Mouse (Mus musculus): ENCODE data around the gene Gm42417. TPM values are rescaled to one million over a fixed set of nuclear protein-coding genes. Genes with fewer than 3 reads are reported as not detected.

Gm42417 gene
- polyA plus RNA-seq, 1 experiment from 2014 or later: not detected

DNA sequence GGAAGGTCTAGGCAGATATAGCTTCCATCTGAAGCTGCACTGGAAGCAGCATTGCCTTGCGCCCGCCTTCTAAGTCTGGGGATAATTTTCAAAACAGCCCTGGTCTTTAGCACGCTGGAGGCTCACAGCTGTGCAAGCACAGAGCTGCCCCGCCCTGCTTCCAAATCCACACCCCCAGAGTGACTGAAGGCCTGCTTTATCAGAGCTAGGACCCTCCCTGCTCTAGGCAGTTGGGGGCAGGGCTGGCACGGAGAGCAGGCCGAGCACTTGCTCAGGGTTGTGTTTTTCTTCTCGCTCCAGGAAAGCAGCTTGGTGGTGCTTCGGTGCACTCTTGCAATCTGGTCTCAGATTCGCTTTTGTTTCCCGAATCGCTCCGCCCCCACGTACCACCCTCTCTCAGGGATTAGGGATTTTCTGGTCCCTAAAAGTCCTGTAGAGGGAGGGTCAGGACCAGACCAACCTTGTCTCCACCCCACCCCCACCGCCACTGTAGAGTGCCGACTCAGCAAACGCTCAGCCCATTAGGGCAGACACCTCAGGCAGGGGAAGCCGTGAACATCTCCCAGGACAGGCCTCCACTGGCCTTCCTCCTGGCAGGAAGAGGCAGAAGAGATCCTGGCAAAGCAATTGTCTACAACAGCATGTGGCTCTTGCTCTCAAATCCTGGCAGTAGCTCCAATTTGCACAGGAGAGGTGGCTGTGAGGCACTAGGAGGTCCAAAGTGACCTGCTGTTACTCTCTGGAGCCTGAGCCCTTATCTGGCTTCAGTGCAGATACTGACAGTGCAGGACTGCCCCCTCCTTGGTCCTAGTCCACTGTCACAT is 41.4 kb upstream of the Gm42417 start:
- peaks cover 18% of the 10 kb centered on the region for H3K4me1 ChIP-seq (ENCODE audit: insufficient read depth)
- DNase-seq (peak; percentile 44), ATAC-seq (peak; percentile 78)
- H3K9ac ChIP-seq (replicated peaks): peak overlapping the region; percentile 41; the same call in 1 of the 2 replicates
- peak overlapping the region; percentile 57; the same call in 1 of the 2 replicates for H3K27ac ChIP-seq (ENCODE audit: low read depth)
- no peaks in the 10 kb centered on the region for H3K9me3 ChIP-seq (ENCODE audit: low read length)
- H3K4me3 ChIP-seq (ENCODE audit: low read depth, low read length): peak overlapping the region; percentile 26; the same call in 1 of the 2 replicates
- 8% methylated on average over 17 of the region's 17 CpGs for WGBS (ENCODE audit: insufficient replicate concordance)
- TF ChIP-seq CTCF (IDR thresholded peaks at IDR 0.05; ENCODE audit: low read depth): no peak
- no peak for TF ChIP-seq EP300 (IDR thresholded peaks at IDR 0.05; ENCODE audit: low read depth)
- peak overlapping the region; percentile 65 for H3K4me2 ChIP-seq (ENCODE audit: low read depth, low read length)
- H3K27me3 ChIP-seq (ENCODE audit: insufficient read depth, low read length): 0 out of 2 replicates have a peak, but pooled peaks cover 2% of the 10 kb centered on the region
- no peaks in the 10 kb centered on the region for H3K36me3 ChIP-seq (replicated peaks; ENCODE audit: insufficient read depth, low read length)

DNA sequence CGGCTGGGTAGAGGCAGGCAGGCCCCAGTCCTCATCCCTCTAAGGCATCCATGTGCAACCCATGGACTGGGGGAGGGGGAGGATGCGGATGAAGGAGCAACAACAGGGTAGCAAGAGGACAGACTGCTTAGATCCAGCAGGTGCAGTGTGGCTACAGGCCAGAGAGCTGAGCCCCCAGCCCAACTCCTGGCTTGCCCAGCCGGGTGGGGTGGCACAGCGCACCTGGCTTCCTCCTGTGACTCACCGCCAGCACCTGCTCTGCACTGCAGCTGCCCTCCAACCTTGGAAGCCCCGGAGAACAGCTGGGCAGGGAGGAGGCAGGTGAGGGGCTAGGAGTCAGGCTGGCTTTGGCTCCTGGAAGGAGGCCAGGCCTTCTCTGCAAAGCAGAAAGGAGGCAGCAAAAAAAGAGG is 40.8 kb upstream of the Gm42417 start:
- no peaks in the 10 kb centered on the region for H3K36me3 ChIP-seq (replicated peaks; ENCODE audit: insufficient read depth, low read length)
- no peak for TF ChIP-seq EP300 (IDR thresholded peaks at IDR 0.05; ENCODE audit: low read depth)
- TF ChIP-seq CTCF (IDR thresholded peaks at IDR 0.05; ENCODE audit: low read depth): no peak
- 57% methylated on average over 6 of the region's 6 CpGs for WGBS (ENCODE audit: insufficient replicate concordance)
- no peak overlapping the region for H3K4me3 ChIP-seq (ENCODE audit: low read depth, low read length)
- H3K27ac ChIP-seq (ENCODE audit: low read depth): 0 out of 2 replicates have a peak overlapping the region, but pooled peaks have one; percentile 57
- 0 out of 2 replicates have a peak, but pooled peaks cover 2% of the 10 kb centered on the region for H3K27me3 ChIP-seq (ENCODE audit: insufficient read depth, low read length)
- ATAC-seq (no peak; the same call in 1 of the 2 replicates), DNase-seq (no peak)
- peak overlapping the region; percentile 65 for H3K4me2 ChIP-seq (ENCODE audit: low read depth, low read length)
- no peak overlapping the region; the same call in 1 of the 2 replicates for H3K9ac ChIP-seq (replicated peaks)
- H3K4me1 ChIP-seq (ENCODE audit: insufficient read depth): peaks cover 22% of the 10 kb centered on the region
- no peaks in the 10 kb centered on the region for H3K9me3 ChIP-seq (ENCODE audit: low read length)

DNA sequence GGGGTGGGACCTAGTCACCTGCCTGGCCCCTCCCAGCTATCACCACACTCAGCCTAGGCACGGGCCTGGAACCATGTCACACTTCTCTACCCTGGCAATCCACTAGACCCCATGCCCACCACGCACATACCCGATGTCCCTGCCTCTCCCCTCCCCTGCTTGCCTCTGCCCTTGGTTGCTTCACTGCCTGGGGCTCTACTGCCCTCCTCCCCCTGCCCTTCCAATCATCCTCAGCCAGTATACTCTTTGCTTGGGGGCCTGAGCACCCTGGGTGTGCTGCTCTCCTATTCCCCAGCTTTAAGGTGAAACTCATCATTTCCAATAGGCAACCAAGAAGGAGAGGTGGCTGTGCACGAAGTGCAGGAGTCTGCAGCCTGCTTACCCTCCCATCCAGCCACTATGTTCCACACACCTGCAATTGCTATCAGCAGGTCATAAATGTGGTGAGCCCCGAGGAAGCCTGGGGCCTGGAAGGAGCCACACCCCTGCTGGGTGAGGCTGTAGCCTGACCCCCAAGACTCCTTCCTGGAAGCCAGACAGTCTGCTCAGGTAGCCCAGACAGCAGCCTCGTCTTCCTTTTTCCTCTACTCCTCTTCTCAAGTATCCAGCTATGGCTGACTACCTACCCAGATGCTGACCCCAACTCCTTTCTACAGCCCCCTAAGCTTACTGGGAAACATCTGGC is 37.9 kb upstream of the Gm42417 start:
- Histone ChIP-seq H3K27me3 (ENCODE audit: insufficient read depth, low read length) (0 out of 2 replicates have a peak, but pooled peaks cover 2% of the 10 kb centered on the region), H3K4me3 (ENCODE audit: low read depth, low read length) (no peak overlapping the region), H3K9me3 (ENCODE audit: low read length) (no peaks in the 10 kb centered on the region), H3K4me1 (ENCODE audit: insufficient read depth) (peaks cover 22% of the 10 kb centered on the region), H3K9ac (replicated peaks) (no peak overlapping the region), H3K4me2 (ENCODE audit: low read depth, low read length) (no peak overlapping the region), H3K27ac (ENCODE audit: low read depth) (no peak overlapping the region), H3K36me3 (replicated peaks; ENCODE audit: insufficient read depth, low read length) (no peaks in the 10 kb centered on the region)
- ATAC-seq (no peak), DNase-seq (no peak)
- TF ChIP-seq CTCF (IDR thresholded peaks at IDR 0.05; ENCODE audit: low read depth) (no peak), EP300 (IDR thresholded peaks at IDR 0.05; ENCODE audit: low read depth) (no peak)
- 67% methylated on average over 6 of the region's 6 CpGs for WGBS (ENCODE audit: insufficient replicate concordance)

DNA sequence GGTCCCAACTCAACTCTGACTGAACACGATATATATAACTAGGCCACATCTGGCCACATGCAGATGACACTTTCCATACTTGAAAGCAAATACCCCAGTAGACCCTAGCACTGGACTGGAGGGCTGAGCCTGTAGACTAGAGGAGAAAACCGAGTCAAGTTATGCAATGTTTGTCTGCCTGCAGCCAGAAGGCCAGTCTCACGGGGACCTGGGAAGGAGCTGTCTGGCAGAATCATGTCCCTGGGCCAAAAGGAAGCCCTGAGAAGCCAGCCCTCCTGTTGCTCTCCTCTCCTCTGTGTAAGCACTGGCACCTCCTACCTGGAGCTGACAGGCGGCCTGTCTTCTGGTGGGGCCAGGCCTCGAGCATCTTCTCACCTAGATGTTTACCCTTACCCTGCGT is 36.1 kb upstream of the Gm42417 start:
- H3K9ac ChIP-seq (replicated peaks): no peak overlapping the region
- no peak overlapping the region for H3K27ac ChIP-seq (ENCODE audit: low read depth)
- WGBS (ENCODE audit: insufficient replicate concordance): 58% methylated on average over 6 of the region's 6 CpGs
- no peaks in the 10 kb centered on the region for H3K36me3 ChIP-seq (replicated peaks; ENCODE audit: insufficient read depth, low read length)
- no peaks in the 10 kb centered on the region for H3K9me3 ChIP-seq (ENCODE audit: low read length)
- 0 out of 2 replicates have a peak, but pooled peaks cover 2% of the 10 kb centered on the region for H3K27me3 ChIP-seq (ENCODE audit: insufficient read depth, low read length)
- H3K4me3 ChIP-seq (ENCODE audit: low read depth, low read length): no peak overlapping the region
- DNase-seq (no peak), ATAC-seq (no peak)
- H3K4me2 ChIP-seq (ENCODE audit: low read depth, low read length): no peak overlapping the region
- TF ChIP-seq CTCF (IDR thresholded peaks at IDR 0.05; ENCODE audit: low read depth): no peak
- H3K4me1 ChIP-seq (ENCODE audit: insufficient read depth): peaks cover 20% of the 10 kb centered on the region

DNA sequence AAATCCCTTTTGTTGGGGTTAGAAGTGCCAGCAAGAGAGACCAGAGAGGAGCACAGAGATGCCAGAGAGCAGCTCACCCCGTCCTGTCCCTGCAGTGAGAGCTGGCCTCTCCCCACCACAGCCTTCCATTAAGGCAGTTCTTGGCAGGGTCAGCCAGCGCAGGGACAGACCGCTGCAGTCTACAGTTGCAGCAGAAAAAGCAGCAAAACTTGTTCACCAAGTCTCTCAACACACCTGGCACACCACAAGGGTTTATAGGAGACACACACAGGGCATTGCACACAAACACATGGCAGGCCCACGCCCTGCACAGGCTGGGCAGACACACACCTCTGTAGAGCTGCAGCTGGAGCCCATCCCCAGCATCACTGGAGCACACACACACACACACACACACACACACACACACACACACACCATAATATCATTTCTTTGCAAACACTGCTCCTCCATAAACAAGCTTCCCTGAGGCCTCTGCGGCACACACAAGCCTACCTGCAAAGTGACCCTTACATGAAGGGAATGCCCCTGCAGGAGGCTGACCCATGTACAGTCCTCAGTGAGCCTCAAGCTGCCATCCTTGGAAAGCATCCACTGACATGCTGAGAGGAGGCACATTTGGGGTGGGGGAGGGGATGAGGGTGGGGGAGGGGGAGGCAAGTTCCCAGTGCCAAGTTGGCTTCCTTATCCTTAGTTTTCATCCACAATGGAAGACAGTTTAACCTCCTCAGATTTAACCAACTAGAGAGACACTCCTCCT is 35.1 kb upstream of the Gm42417 start:
- Histone ChIP-seq H3K4me1 (ENCODE audit: insufficient read depth) (peaks cover 16% of the 10 kb centered on the region), H3K27me3 (ENCODE audit: insufficient read depth, low read length) (0 out of 2 replicates have a peak, but pooled peaks cover 2% of the 10 kb centered on the region), H3K9me3 (ENCODE audit: low read length) (no peaks in the 10 kb centered on the region), H3K4me3 (ENCODE audit: low read depth, low read length) (no peak overlapping the region), H3K27ac (ENCODE audit: low read depth) (peak overlapping the region; percentile 44; the same call in 1 of the 2 replicates), H3K9ac (replicated peaks) (no peak overlapping the region), H3K36me3 (replicated peaks; ENCODE audit: insufficient read depth, low read length) (no peaks in the 10 kb centered on the region), H3K4me2 (ENCODE audit: low read depth, low read length) (no peak overlapping the region)
- WGBS (ENCODE audit: insufficient replicate concordance): 80% methylated on average over 5 of the region's 5 CpGs
- TF ChIP-seq EP300 (IDR thresholded peaks at IDR 0.05; ENCODE audit: low read depth): no peak
- no peak for TF ChIP-seq CTCF (IDR thresholded peaks at IDR 0.05; ENCODE audit: low read depth)
- DNase-seq (no peak), ATAC-seq (no peak)
